Mouse (Mus musculus) forebrain, embryonic 15.5 days (tissue): Measurements from ENCODE around the gene Rsph3a. TPM values are rescaled to one million over a fixed set of nuclear protein-coding genes. Genes with fewer than 3 reads are reported as not detected.
"Not testable (repeated sequence)": the region's sequence is repeated elsewhere in the genome, so short reads cannot be mapped to it uniquely, and the experiment has no call there.

ENCODE experiments used
- ATAC-seq: fragments of 200-750 bp; cut with Nextera tagmentation; replicated peaks from 2 replicates; pipeline ENCODE4 v1.8.0; 2017; ENCODE audit warnings: mild to moderate bottlenecking, moderate TSS enrichment, moderate library complexity
- H3K27ac ChIP-seq: fragments of 300-500 bp; sonication (generic); replicated peaks from 2 replicates; pipeline ENCODE4 v1.5.1; 2015; ENCODE audit warnings: mild to moderate bottlenecking, inconsistent platforms
- H3K27me3 ChIP-seq: fragments of 300-500 bp; sonication (generic); 2 replicates; pipeline ENCODE4 v1.6.1; 2015; ENCODE audit warnings: inconsistent platforms
- H3K36me3 ChIP-seq: fragments of 300-500 bp; sonication (generic); 2 replicates; pipeline ENCODE4 v1.6.1; 2015; ENCODE audit warnings: mild to moderate bottlenecking, inconsistent platforms
- H3K4me1 ChIP-seq: fragments of 300-500 bp; sonication (generic); 2 replicates; pipeline ENCODE4 v1.6.1; 2015; ENCODE audit warnings: inconsistent platforms
- H3K4me2 ChIP-seq: fragments of 300-500 bp; sonication (generic); replicated peaks from 2 replicates; pipeline ENCODE4 v1.6.1; 2015; ENCODE audit warnings: mild to moderate bottlenecking, inconsistent platforms
- H3K4me3 ChIP-seq: fragments of 300-500 bp; sonication (generic); 2 replicates; pipeline ENCODE4 v1.5.1; 2015; ENCODE audit warnings: mild to moderate bottlenecking, inconsistent platforms
- H3K9ac ChIP-seq: fragments of 300-500 bp; sonication (generic); replicated peaks from 2 replicates; pipeline ENCODE4 v1.6.1; 2015; ENCODE audit warnings: mild to moderate bottlenecking, inconsistent platforms
- H3K9me3 ChIP-seq: fragments of 300-500 bp; sonication (generic); 2 replicates; pipeline ENCODE4 v1.6.1; 2016; ENCODE audit warnings: inconsistent platforms
- WGBS: fragments of 180-500 bp; shearing (Covaris S2); methylation state at CpG from one replicate; pipeline ENCODE4 v1.1.7; 2015; ENCODE audit warnings: mixed read lengths; 5-methylcytosine and 5-hydroxymethylcytosine counted together
- polyA plus RNA-seq: library from polyadenylated mRNA; unstranded; fragments of >200 nt; fragmentation: Nextera tagmentation; extraction: Ambion mirVana; gene quantifications from 2 replicates; pipeline ENCODE4 v1.2.1, GENCODE M21; 2015

Rsph3a gene
- polyA plus RNA-seq, 1 experiment from 2014 or later = 68.0 TPM

DNA sequence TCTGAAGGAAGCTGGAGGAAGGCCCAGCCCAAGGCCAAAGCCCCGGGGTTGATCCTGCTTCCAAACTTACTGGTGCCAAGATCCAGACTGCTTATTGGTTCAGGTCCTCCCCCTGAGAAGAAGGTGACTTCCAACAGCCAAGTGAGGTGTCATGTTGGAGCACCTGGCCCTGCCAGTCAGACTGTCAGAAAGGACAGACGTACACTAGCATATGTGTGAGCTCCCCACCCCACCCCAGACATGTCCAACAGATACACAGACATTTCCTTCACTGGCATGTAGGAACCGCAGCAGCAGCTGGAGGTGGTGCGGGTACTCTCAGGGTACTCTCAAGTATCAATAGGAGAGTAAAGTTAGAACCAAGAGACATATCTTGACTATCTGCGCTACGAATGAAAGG lies 61.4 kb downstream of the Rsph3a start:
- not testable (repeated sequence) for H3K9ac ChIP-seq, H3K27ac ChIP-seq, H3K4me2 ChIP-seq, ATAC-seq, H3K36me3 ChIP-seq, H3K27me3 ChIP-seq, H3K4me1 ChIP-seq, H3K9me3 ChIP-seq, H3K4me3 ChIP-seq
- 72% methylated on average over 2 of the region's 6 CpGs for WGBS

DNA sequence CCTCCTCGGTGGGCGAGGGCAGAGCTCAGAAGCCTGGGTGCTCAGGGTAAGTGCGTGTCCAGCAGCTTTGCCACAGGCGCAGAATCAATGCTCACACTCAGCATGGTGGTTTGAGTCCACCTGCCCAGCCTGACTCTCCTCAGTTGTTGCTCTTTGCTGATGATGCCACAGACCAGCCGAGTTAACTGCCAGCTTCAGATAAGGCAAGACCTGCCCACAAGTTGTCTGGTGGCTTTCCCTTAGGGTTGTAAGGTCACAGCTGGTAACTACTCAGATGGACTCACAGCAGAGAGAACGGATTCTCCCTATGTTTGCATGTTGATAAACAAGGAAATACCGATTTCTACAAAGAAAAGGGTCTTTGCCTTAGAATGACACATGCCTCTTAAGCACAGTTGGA lies 64.2 kb downstream of the Rsph3a start:
- H3K4me3 ChIP-seq, H3K4me2 ChIP-seq, ATAC-seq, H3K27ac ChIP-seq, H3K36me3 ChIP-seq, H3K9me3 ChIP-seq, H3K9ac ChIP-seq, H3K4me1 ChIP-seq, H3K27me3 ChIP-seq: not testable (repeated sequence)
- WGBS = 81% methylated on average over 7 of the region's 7 CpGs

DNA sequence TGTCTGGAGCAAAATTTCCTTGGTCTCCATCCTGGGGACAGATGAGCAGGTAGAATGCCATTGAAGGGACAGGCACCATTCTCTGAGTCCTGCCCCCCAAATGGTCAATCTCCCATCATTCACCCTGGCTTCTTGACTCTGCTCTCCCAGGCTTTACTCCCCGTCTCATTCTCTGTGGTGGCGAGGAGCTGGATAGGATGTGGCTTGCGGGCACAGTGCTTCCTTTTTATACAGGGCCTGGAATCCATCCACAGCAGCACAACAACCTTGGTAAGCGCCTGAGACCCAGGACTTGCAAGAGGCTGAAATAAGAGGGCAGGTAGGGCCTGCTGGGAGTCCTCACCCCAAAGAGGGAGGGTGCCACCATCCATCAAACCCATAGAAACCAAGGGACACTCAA lies 68.6 kb downstream of the Rsph3a start:
- not testable (repeated sequence) for ATAC-seq
- 82% methylated on average over 3 of the region's 4 CpGs for WGBS

DNA sequence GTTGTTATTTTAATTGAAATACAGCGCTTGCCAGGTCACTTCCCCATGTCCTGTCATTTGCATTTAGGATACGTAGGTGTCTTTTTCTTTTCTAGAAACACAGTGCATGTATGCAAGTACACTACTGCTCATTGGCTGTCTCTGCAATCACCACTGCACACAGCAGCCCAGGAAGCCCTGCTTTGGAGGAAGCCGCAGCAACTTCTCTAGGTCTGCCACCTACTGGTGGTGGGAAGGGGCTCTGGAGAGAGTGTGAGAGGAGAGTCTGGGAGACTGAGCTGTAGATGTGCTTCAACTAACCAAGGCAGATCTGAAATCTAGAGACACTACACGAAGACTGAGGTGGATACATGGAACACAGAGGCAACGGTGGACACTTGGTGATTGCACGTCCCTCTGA lies 77.3 kb downstream of the Rsph3a start:
- no CpG with 5 or more reads among the region's 6 CpGs for WGBS
- H3K27me3 ChIP-seq, H3K4me3 ChIP-seq, H3K9ac ChIP-seq, H3K4me2 ChIP-seq, ATAC-seq, H3K9me3 ChIP-seq, H3K4me1 ChIP-seq, H3K36me3 ChIP-seq, H3K27ac ChIP-seq: not testable (repeated sequence)

More for the DNA sequence above, 68.6 kb downstream of the Rsph3a start:
- H3K9me3 ChIP-seq, H3K36me3 ChIP-seq, H3K27ac ChIP-seq, H3K4me2 ChIP-seq, H3K4me1 ChIP-seq, H3K27me3 ChIP-seq, H3K4me3 ChIP-seq, H3K9ac ChIP-seq: not testable (repeated sequence)

DNA sequence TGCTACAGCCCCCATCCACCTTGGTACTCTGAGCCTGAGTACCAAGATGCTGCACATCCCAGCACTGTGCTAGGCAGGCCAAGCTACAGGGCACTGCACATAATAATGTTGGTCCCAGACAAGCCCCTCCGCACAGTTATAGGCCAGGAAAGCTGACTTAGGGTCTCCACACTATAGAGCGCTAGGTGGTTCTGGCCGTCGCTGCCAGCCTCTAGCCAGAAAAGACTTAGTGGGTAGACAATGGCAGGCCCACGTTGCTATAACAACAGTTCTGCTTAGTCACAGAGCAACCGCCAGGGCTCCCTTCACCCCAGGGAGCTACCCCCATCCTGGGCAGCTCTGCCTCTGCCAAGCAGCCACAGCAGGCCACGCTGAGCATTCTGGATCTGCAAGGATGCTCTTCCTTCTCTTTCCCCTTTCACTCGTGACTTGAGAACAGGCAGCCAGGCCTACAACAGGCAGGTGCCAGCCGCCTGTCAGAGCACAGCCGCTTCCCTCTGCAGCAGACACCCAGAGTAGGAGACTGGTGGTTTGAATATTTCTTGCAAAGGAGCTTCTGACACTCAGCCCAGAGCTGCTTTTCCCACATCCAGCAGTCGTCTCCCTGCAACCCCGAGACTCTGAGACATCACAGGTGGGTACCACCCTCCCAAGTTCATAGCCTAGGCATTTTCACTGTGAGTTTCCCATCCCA lies 82.2 kb downstream of the Rsph3a start:
- not testable (repeated sequence) for H3K4me1 ChIP-seq, H3K36me3 ChIP-seq, H3K9ac ChIP-seq, H3K4me3 ChIP-seq, H3K27me3 ChIP-seq, H3K27ac ChIP-seq, H3K4me2 ChIP-seq, H3K9me3 ChIP-seq
- peak; percentile 84 for ATAC-seq
- no CpG with 5 or more reads among the region's 12 CpGs for WGBS

Other genes with a start within 250 kb of the Rsph3a start
- 2.0 and 2.5 TPM in 2 replicates for gene Fndc1, start 118.3 kb upstream of the Rsph3a start, polyA plus RNA-seq
- 0.36 and 0.41 TPM in 2 replicates for gene Tagap, start 19.6 kb upstream of the Rsph3a start, polyA plus RNA-seq
- gene Gm49673, start 202.2 kb downstream of the Rsph3a start, polyA plus RNA-seq = 0.14 and 0.48 TPM in 2 replicates
- 12.0 and 12.1 TPM in 2 replicates for gene Rnaset2a, start 202.5 kb downstream of the Rsph3a start, polyA plus RNA-seq
- gene Fgfr1op, start 219.9 kb downstream of the Rsph3a start, polyA plus RNA-seq = 23.6 and 27.2 TPM in 2 replicates